Mouse (Mus musculus): Measurements from ENCODE around the gene B4gat1. TPM values are rescaled to one million over a fixed set of nuclear protein-coding genes. Genes with fewer than 3 reads are reported as not detected.

The B4gat1 gene
- 41.8 and 44.1 TPM in 2 replicates for polyA plus RNA-seq (2015; fragmentation: Nextera tagmentation; extraction: Ambion mirVana)

GRCm38 (mm10) chr19:5038709-5039156 lies at the start of gene B4gat1, which contains the start of gene AC124502.3:
TSS of gene B4gat1 (plus strand) at chr19:5038826.
TSS of gene AC124502.3 (plus strand) at chr19:5038891.
- Histone ChIP-seq H3K4me2 (ENCODE audit: low read depth, low read length) (peak within 1 kb of the TSS; percentile 94), H3K4me1 (ENCODE audit: control insufficient read depth, insufficient read depth, low read length) (peaks cover 28% of the 10 kb centered on the region), H3K36me3 (ENCODE audit: control insufficient read depth, insufficient read depth, low read length) (no peaks in the 10 kb centered on the region), H3K27me3 (ENCODE audit: control insufficient read depth, insufficient read depth, low read length) (no peaks in the 10 kb centered on the region), H3K9ac (ENCODE audit: low read length) (peak within 1 kb of the TSS; percentile 95), H3K9me3 (replicated peaks; ENCODE audit: control insufficient read depth, low read length) (no peaks in the 10 kb centered on the region), H3K27ac (ENCODE audit: low read length) (peak within 1 kb of the TSS; percentile 77), H3K4me3 (replicated peaks; ENCODE audit: low read length) (peak within 1 kb of the TSS; percentile 80)
- under 1% methylated on average over 44 of the region's 44 CpGs for WGBS
- peak; percentile 92 for ATAC-seq (ENCODE audit: insufficient read depth, low FRiP score)

- H3K27me3 ChIP-seq (ENCODE audit: control insufficient read depth, insufficient read depth, low read length) = peaks cover 35% of the 10 kb centered on the region
- ATAC-seq (ENCODE audit: insufficient read depth, low FRiP score) = peak; percentile 35; the same call in 1 of the 2 replicates
- H3K36me3 ChIP-seq (ENCODE audit: control insufficient read depth, insufficient read depth, low read length) = no peaks in the 10 kb centered on the region
- H3K9me3 ChIP-seq (replicated peaks; ENCODE audit: control insufficient read depth, low read length) = no peaks in the 10 kb centered on the region
- no peak overlapping the region for H3K9ac ChIP-seq (ENCODE audit: low read length)
- no peak overlapping the region for H3K4me2 ChIP-seq (ENCODE audit: low read depth, low read length)
- H3K4me1 ChIP-seq (ENCODE audit: control insufficient read depth, insufficient read depth, low read length) = no peaks in the 10 kb centered on the region
- no peak overlapping the region for H3K4me3 ChIP-seq (replicated peaks; ENCODE audit: low read length)
- WGBS = 3% methylated on average over 13 of the region's 13 CpGs
- no peak overlapping the region for H3K27ac ChIP-seq (ENCODE audit: low read length)
Measured at GRCm38 (mm10) chr19:4989013-4989412, 49.6 kb upstream of the B4gat1 start.

- no peak overlapping the region for H3K4me2 ChIP-seq (ENCODE audit: low read depth, low read length)
- WGBS = 16% methylated on average over 43 of the region's 47 CpGs
- ATAC-seq (ENCODE audit: insufficient read depth, low FRiP score) = 0 out of 2 replicates have a peak, but pooled peaks have one; percentile 1
- peaks cover 30% of the 10 kb centered on the region for H3K27me3 ChIP-seq (ENCODE audit: control insufficient read depth, insufficient read depth, low read length)
- no peak overlapping the region for H3K27ac ChIP-seq (ENCODE audit: low read length)
- H3K9ac ChIP-seq (ENCODE audit: low read length) = no peak overlapping the region
- no peaks in the 10 kb centered on the region for H3K36me3 ChIP-seq (ENCODE audit: control insufficient read depth, insufficient read depth, low read length)
- H3K4me1 ChIP-seq (ENCODE audit: control insufficient read depth, insufficient read depth, low read length) = no peaks in the 10 kb centered on the region
- no peak overlapping the region for H3K4me3 ChIP-seq (replicated peaks; ENCODE audit: low read length)
- no peaks in the 10 kb centered on the region for H3K9me3 ChIP-seq (replicated peaks; ENCODE audit: control insufficient read depth, low read length)
Measured at GRCm38 (mm10) chr19:4989434-4990255, 49.0 kb upstream of the B4gat1 start.

GRCm38 (mm10) chr19:4990256-4990625 lies 48.4 kb upstream of the B4gat1 start, which contains the start of gene Npas4:
TSS of gene Npas4 (minus strand) at chr19:4990316.
- no peak within 1 kb of the TSS for H3K4me3 ChIP-seq (replicated peaks; ENCODE audit: low read length)
- H3K4me2 ChIP-seq (ENCODE audit: low read depth, low read length) = peak within 1 kb of the TSS; percentile 8; the same call in 1 of the 2 replicates
- 21% methylated on average over 4 of the region's 4 CpGs for WGBS
- peaks cover 26% of the 10 kb centered on the region for H3K27me3 ChIP-seq (ENCODE audit: control insufficient read depth, insufficient read depth, low read length)
- H3K27ac ChIP-seq (ENCODE audit: low read length) = no peak within 1 kb of the TSS
- H3K9me3 ChIP-seq (replicated peaks; ENCODE audit: control insufficient read depth, low read length) = no peaks in the 10 kb centered on the region
- H3K36me3 ChIP-seq (ENCODE audit: control insufficient read depth, insufficient read depth, low read length) = no peaks in the 10 kb centered on the region
- H3K9ac ChIP-seq (ENCODE audit: low read length) = no peak within 1 kb of the TSS
- no peak for ATAC-seq (ENCODE audit: insufficient read depth, low FRiP score)
- H3K4me1 ChIP-seq (ENCODE audit: control insufficient read depth, insufficient read depth, low read length) = no peaks in the 10 kb centered on the region

GRCm38 (mm10) chr19:4990716-4991115 lies 47.9 kb upstream of the B4gat1 start:
- WGBS = 3% methylated on average over 22 of the region's 22 CpGs
- Histone ChIP-seq H3K9ac (ENCODE audit: low read length) (no peak overlapping the region), H3K36me3 (ENCODE audit: control insufficient read depth, insufficient read depth, low read length) (no peaks in the 10 kb centered on the region), H3K27ac (ENCODE audit: low read length) (no peak overlapping the region), H3K9me3 (replicated peaks; ENCODE audit: control insufficient read depth, low read length) (no peaks in the 10 kb centered on the region), H3K4me1 (ENCODE audit: control insufficient read depth, insufficient read depth, low read length) (no peaks in the 10 kb centered on the region), H3K4me2 (ENCODE audit: low read depth, low read length) (peak overlapping the region; percentile 8; the same call in 1 of the 2 replicates), H3K27me3 (ENCODE audit: control insufficient read depth, insufficient read depth, low read length) (peaks cover 26% of the 10 kb centered on the region), H3K4me3 (replicated peaks; ENCODE audit: low read length) (no peak overlapping the region)
- peak; percentile 20; the same call in 1 of the 2 replicates for ATAC-seq (ENCODE audit: insufficient read depth, low FRiP score)

GRCm38 (mm10) chr19:4992371-4992770 lies 46.3 kb upstream of the B4gat1 start:
- Histone ChIP-seq H3K4me3 (replicated peaks; ENCODE audit: low read length) (no peak overlapping the region), H3K27ac (ENCODE audit: low read length) (no peak overlapping the region), H3K9me3 (replicated peaks; ENCODE audit: control insufficient read depth, low read length) (no peaks in the 10 kb centered on the region), H3K4me2 (ENCODE audit: low read depth, low read length) (no peak overlapping the region), H3K27me3 (ENCODE audit: control insufficient read depth, insufficient read depth, low read length) (peaks cover 26% of the 10 kb centered on the region), H3K9ac (ENCODE audit: low read length) (no peak overlapping the region), H3K4me1 (ENCODE audit: control insufficient read depth, insufficient read depth, low read length) (no peaks in the 10 kb centered on the region), H3K36me3 (ENCODE audit: control insufficient read depth, insufficient read depth, low read length) (no peaks in the 10 kb centered on the region)
- ATAC-seq (ENCODE audit: insufficient read depth, low FRiP score) = no peak
- WGBS = 14% methylated on average over 8 of the region's 8 CpGs

- no peaks in the 10 kb centered on the region for H3K9me3 ChIP-seq (replicated peaks; ENCODE audit: control insufficient read depth, low read length)
- ATAC-seq (ENCODE audit: insufficient read depth, low FRiP score) = peak; percentile 89
- H3K36me3 ChIP-seq (ENCODE audit: control insufficient read depth, insufficient read depth, low read length) = no peaks in the 10 kb centered on the region
- H3K27me3 ChIP-seq (ENCODE audit: control insufficient read depth, insufficient read depth, low read length) = peaks cover 26% of the 10 kb centered on the region
- no peaks in the 10 kb centered on the region for H3K4me1 ChIP-seq (ENCODE audit: control insufficient read depth, insufficient read depth, low read length)
- WGBS = 6% methylated on average over 9 of the region's 9 CpGs
- H3K27ac ChIP-seq (ENCODE audit: low read length) = no peak overlapping the region
- H3K9ac ChIP-seq (ENCODE audit: low read length) = no peak overlapping the region
- H3K4me2 ChIP-seq (ENCODE audit: low read depth, low read length) = no peak overlapping the region
- no peak overlapping the region for H3K4me3 ChIP-seq (replicated peaks; ENCODE audit: low read length)
Measured at GRCm38 (mm10) chr19:4992904-4993303, 45.7 kb upstream of the B4gat1 start.

GRCm38 (mm10) chr19:4994043-4994442 lies 44.6 kb upstream of the B4gat1 start:
- H3K4me2 ChIP-seq (ENCODE audit: low read depth, low read length) = no peak overlapping the region
- H3K4me3 ChIP-seq (replicated peaks; ENCODE audit: low read length) = no peak overlapping the region
- H3K9me3 ChIP-seq (replicated peaks; ENCODE audit: control insufficient read depth, low read length) = no peaks in the 10 kb centered on the region
- ATAC-seq (ENCODE audit: insufficient read depth, low FRiP score) = no peak
- peaks cover 26% of the 10 kb centered on the region for H3K27me3 ChIP-seq (ENCODE audit: control insufficient read depth, insufficient read depth, low read length)
- 59% methylated on average over 5 of the region's 5 CpGs for WGBS
- no peaks in the 10 kb centered on the region for H3K36me3 ChIP-seq (ENCODE audit: control insufficient read depth, insufficient read depth, low read length)
- no peaks in the 10 kb centered on the region for H3K4me1 ChIP-seq (ENCODE audit: control insufficient read depth, insufficient read depth, low read length)
- no peak overlapping the region for H3K27ac ChIP-seq (ENCODE audit: low read length)
- H3K9ac ChIP-seq (ENCODE audit: low read length) = no peak overlapping the region

- no peak for ATAC-seq (ENCODE audit: insufficient read depth, low FRiP score)
- 0 out of 2 replicates have a peak overlapping the region, but pooled peaks have one; percentile 1 for H3K9ac ChIP-seq (ENCODE audit: low read length)
- H3K4me3 ChIP-seq (replicated peaks; ENCODE audit: low read length) = peak overlapping the region; percentile 9; the same call in 1 of the 2 replicates
- H3K27ac ChIP-seq (ENCODE audit: low read length) = no peak overlapping the region
- H3K36me3 ChIP-seq (ENCODE audit: control insufficient read depth, insufficient read depth, low read length) = no peaks in the 10 kb centered on the region
- H3K4me2 ChIP-seq (ENCODE audit: low read depth, low read length) = peak overlapping the region; percentile 50; the same call in 1 of the 2 replicates
- H3K9me3 ChIP-seq (replicated peaks; ENCODE audit: control insufficient read depth, low read length) = no peaks in the 10 kb centered on the region
- no peaks in the 10 kb centered on the region for H3K4me1 ChIP-seq (ENCODE audit: control insufficient read depth, insufficient read depth, low read length)
- no peaks in the 10 kb centered on the region for H3K27me3 ChIP-seq (ENCODE audit: control insufficient read depth, insufficient read depth, low read length)
- 60% methylated on average over 6 of the region's 6 CpGs for WGBS
Measured at GRCm38 (mm10) chr19:4999445-5000140, 39.0 kb upstream of the B4gat1 start.
